Mouse (Mus musculus): ENCODE data around the gene Ugt1a8. TPM values are rescaled to one million over a fixed set of nuclear protein-coding genes. Genes with fewer than 3 reads are reported as not detected.
"Not testable (repeated sequence)": the region's sequence is repeated elsewhere in the genome, so short reads cannot be mapped to it uniquely, and the experiment has no call there.

The Ugt1a8 gene
- polyA plus RNA-seq, 1 experiment from 2014 or later: not detected

GRCm38 (mm10) chr1:88094270-88094676 lies 6.7 kb downstream of the Ugt1a8 start:
- 82% methylated on average over 3 of the region's 3 CpGs for WGBS
- H3K9ac ChIP-seq (replicated peaks); H3K4me1 ChIP-seq; H3K27ac ChIP-seq (replicated peaks); ATAC-seq (ENCODE audit: low FRiP score, low read depth); H3K36me3 ChIP-seq; H3K4me2 ChIP-seq (replicated peaks); H3K9me3 ChIP-seq; H3K4me3 ChIP-seq; H3K27me3 ChIP-seq: not testable (repeated sequence)

DNA sequence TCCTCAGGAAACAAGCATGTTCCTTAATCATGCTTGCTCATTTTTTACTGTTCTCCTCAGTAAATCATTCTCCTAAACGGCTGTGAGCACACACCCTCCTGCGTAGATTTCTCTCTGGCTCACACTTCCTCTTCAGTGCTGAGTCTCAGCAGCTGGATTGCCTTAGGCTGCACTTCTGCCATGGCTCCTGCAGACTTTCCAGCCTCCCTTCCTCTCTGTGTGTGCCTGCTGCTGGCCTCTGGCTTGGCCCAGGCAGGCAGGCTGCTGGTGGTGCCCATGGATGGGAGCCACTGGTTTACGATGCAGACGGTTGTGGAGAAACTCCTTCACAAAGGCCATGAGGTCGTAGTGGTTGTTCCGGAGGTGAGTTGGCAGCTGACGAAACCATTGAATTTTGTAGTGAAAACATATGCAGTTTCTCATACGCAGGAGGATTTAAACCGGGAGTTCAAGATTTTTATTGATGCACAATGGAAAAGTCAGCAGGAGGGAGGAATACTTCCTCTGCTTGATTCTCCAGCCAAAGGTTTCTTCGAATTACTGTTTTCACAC lies 7.4 kb downstream of the Ugt1a8 start, which contains the start of gene Ugt1a7c:
Ugt1a7c (plus strand) TSS at position 122 of the 552 bp plus-strand sequence.
- H3K4me1 ChIP-seq: no peaks in the 10 kb centered on the region
- no peaks in the 10 kb centered on the region for H3K9me3 ChIP-seq
- H3K36me3 ChIP-seq: no peaks in the 10 kb centered on the region
- no peak within 1 kb of the TSS for H3K4me2 ChIP-seq (replicated peaks)
- no peak for ATAC-seq (ENCODE audit: low FRiP score, low read depth)
- H3K27me3 ChIP-seq: no peaks in the 10 kb centered on the region
- H3K9ac ChIP-seq (replicated peaks): no peak within 1 kb of the TSS; the same call in 1 of the 2 replicates
- H3K4me3 ChIP-seq: no peak within 1 kb of the TSS
- 73% methylated on average over 10 of the region's 10 CpGs for WGBS
- no peak within 1 kb of the TSS for H3K27ac ChIP-seq (replicated peaks)

DNA sequence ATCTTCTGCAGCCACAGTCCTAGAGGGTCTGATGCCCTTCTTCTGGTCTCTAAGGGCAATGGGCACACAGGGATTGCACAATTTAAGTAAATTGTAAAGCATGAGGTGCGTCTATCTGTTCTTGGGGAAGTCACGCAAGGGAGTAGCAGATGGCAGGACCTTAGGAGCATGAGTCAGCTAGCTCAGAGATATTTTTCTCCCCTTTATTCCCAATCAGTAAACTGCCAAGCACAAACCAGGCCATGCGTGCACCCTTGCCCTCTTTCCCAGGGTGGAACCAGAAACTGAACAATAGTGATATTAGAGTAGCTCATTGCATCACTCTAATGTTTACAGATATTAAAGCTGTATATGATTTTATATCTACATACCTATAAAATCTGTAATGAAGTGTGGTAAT lies 10.9 kb downstream of the Ugt1a8 start:
- H3K27ac ChIP-seq (replicated peaks); H3K4me3 ChIP-seq; H3K36me3 ChIP-seq; H3K9me3 ChIP-seq; H3K4me2 ChIP-seq (replicated peaks); ATAC-seq (ENCODE audit: low FRiP score, low read depth); H3K9ac ChIP-seq (replicated peaks); H3K4me1 ChIP-seq; H3K27me3 ChIP-seq: not testable (repeated sequence)
- WGBS: 87% methylated on average over 3 of the region's 3 CpGs

DNA sequence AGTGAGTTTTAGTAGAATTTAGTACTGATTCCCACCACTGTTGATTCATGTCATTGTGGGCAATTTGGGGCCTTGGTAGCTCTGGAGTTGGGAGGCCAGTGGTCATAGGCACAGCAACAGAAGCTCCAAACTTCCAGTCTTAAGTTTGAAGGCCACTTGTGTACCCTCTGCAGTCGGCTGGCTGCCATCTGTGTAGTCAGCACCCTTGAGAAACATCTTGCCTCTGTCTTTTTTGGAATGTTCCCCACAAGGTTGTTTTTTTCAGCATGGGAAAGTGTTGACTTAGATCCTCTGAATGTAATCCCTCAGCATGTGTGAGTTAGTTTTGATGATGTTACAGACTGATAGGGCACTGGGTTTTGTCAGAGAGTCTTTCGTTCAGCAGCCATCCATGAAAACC lies 12.1 kb downstream of the Ugt1a8 start:
- WGBS: 84% methylated on average over 2 of the region's 2 CpGs

GRCm38 (mm10) chr1:88103019-88103418 lies 15.4 kb downstream of the Ugt1a8 start, which contains the start of gene Ugt1a6b:
TSS of gene Ugt1a6b (plus strand) at chr1:88103252.
- not testable (repeated sequence) for H3K36me3 ChIP-seq; ATAC-seq (ENCODE audit: low FRiP score, low read depth); H3K9me3 ChIP-seq; H3K4me2 ChIP-seq (replicated peaks); H3K27me3 ChIP-seq; H3K4me3 ChIP-seq; H3K27ac ChIP-seq (replicated peaks); H3K4me1 ChIP-seq; H3K9ac ChIP-seq (replicated peaks)
- WGBS: 73% methylated on average over 3 of the region's 3 CpGs

More for the DNA sequence above, 12.1 kb downstream of the Ugt1a8 start:
- H3K9ac ChIP-seq (replicated peaks); H3K9me3 ChIP-seq; H3K27ac ChIP-seq (replicated peaks); H3K27me3 ChIP-seq; H3K4me2 ChIP-seq (replicated peaks); ATAC-seq (ENCODE audit: low FRiP score, low read depth); H3K4me3 ChIP-seq; H3K36me3 ChIP-seq; H3K4me1 ChIP-seq: not testable (repeated sequence)

- ATAC-seq (ENCODE audit: low FRiP score, low read depth); H3K4me3 ChIP-seq; H3K4me2 ChIP-seq (replicated peaks); H3K4me1 ChIP-seq; H3K27ac ChIP-seq (replicated peaks); H3K9ac ChIP-seq (replicated peaks); H3K9me3 ChIP-seq; H3K36me3 ChIP-seq; H3K27me3 ChIP-seq: not testable (repeated sequence)
- 89% methylated on average over 5 of the region's 5 CpGs for WGBS
Observed at GRCm38 (mm10) chr1:88103697-88104468, 16.3 kb downstream of the Ugt1a8 start.

DNA sequence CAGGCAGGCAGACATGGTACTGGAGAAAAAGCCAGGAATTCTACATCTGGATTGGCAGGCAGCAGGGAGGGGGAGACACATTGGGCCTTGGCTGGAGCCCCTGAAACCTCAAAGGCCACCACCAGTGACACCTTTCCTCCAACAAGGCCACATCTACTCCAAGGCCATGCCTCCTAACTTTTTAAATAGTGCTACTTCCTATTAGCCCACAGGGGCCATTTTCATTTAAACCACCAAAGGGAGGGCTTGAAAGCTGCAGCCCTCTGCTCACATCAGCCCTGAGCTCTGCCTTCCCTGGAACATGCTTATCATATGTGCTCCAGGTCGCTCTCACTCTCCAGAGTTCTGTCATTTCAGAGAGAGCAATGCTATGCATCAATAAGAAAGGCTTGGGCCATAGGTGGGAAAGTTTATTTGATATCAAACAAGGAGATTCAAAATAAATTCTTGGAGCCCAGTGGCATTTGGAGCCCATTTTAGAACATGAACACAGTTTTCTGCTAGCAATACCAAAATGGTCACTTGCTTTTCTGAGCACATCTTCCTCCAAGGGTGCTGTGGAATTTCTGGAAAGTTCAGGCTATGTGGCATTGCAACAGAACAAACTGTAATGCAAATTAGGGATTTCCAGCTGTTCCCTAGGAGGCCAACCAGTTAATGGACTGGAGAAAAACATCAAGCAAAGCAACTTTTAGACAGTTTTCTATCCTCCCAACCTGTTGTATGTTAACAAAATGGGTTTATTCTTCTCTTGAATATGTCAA lies 17.2 kb downstream of the Ugt1a8 start:
- Histone ChIP-seq H3K36me3 (no peaks in the 10 kb centered on the region), H3K4me3 (no peak overlapping the region), H3K27me3 (no peaks in the 10 kb centered on the region), H3K9me3 (no peaks in the 10 kb centered on the region), H3K9ac (replicated peaks) (no peak overlapping the region), H3K4me2 (replicated peaks) (no peak overlapping the region), H3K4me1 (no peaks in the 10 kb centered on the region), H3K27ac (replicated peaks) (no peak overlapping the region)
- WGBS: 96% methylated on average over 1 of the region's 1 CpGs
- no peak for ATAC-seq (ENCODE audit: low FRiP score, low read depth)

GRCm38 (mm10) chr1:88105656-88106055 lies 18.0 kb downstream of the Ugt1a8 start:
- WGBS: 67% methylated on average over 2 of the region's 2 CpGs
- H3K4me2 ChIP-seq (replicated peaks): no peak overlapping the region
- H3K27ac ChIP-seq (replicated peaks): no peak overlapping the region
- no peak for ATAC-seq (ENCODE audit: low FRiP score, low read depth)
- no peaks in the 10 kb centered on the region for H3K4me1 ChIP-seq
- H3K9ac ChIP-seq (replicated peaks): no peak overlapping the region
- no peaks in the 10 kb centered on the region for H3K36me3 ChIP-seq
- H3K9me3 ChIP-seq: no peaks in the 10 kb centered on the region
- no peak overlapping the region for H3K4me3 ChIP-seq
- no peaks in the 10 kb centered on the region for H3K27me3 ChIP-seq

GRCm38 (mm10) chr1:88109027-88109557 lies 21.5 kb downstream of the Ugt1a8 start:
- not testable (repeated sequence) for H3K4me2 ChIP-seq (replicated peaks); H3K27ac ChIP-seq (replicated peaks); H3K27me3 ChIP-seq; H3K36me3 ChIP-seq; H3K9me3 ChIP-seq; H3K4me1 ChIP-seq; H3K9ac ChIP-seq (replicated peaks); H3K4me3 ChIP-seq; ATAC-seq (ENCODE audit: low FRiP score, low read depth)
- 90% methylated on average over 2 of the region's 2 CpGs for WGBS

- H3K27ac ChIP-seq (replicated peaks); H3K4me2 ChIP-seq (replicated peaks); H3K36me3 ChIP-seq; ATAC-seq (ENCODE audit: low FRiP score, low read depth); H3K4me3 ChIP-seq; H3K27me3 ChIP-seq; H3K9me3 ChIP-seq; H3K4me1 ChIP-seq; H3K9ac ChIP-seq (replicated peaks): not testable (repeated sequence)
- 87% methylated on average over 2 of the region's 2 CpGs for WGBS
Observed at GRCm38 (mm10) chr1:88109604-88110003, 22.0 kb downstream of the Ugt1a8 start.

- H3K4me2 ChIP-seq (replicated peaks); H3K9me3 ChIP-seq; H3K27ac ChIP-seq (replicated peaks); H3K4me3 ChIP-seq; H3K36me3 ChIP-seq; H3K9ac ChIP-seq (replicated peaks); H3K27me3 ChIP-seq; H3K4me1 ChIP-seq; ATAC-seq (ENCODE audit: low FRiP score, low read depth): not testable (repeated sequence)
- 94% methylated on average over 6 of the region's 6 CpGs for WGBS
Observed at GRCm38 (mm10) chr1:88112769-88113168, 25.2 kb downstream of the Ugt1a8 start.

DNA sequence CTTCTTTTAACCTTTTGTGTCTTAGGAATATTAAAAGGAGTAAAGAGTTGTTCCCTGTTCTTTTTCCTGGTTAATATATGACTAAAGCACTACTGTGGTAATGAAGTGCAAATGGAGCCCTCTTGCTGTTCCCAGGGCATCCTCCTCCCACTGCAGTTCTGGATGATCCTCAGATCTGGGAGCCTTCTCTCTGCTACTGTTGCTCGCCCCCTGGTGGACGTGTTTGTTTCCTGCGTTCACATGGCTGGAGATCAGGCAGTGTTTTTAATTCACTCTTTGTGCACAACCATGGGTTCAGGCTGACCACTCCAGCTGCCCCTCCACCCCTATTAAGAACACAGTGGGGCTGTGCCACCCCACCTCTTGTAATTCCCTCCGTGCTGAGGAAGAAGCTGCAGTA lies 32.9 kb downstream of the Ugt1a8 start:
- not testable (repeated sequence) for H3K27ac ChIP-seq (replicated peaks); H3K9ac ChIP-seq (replicated peaks); H3K4me3 ChIP-seq; H3K36me3 ChIP-seq; H3K27me3 ChIP-seq; H3K4me2 ChIP-seq (replicated peaks); H3K9me3 ChIP-seq; ATAC-seq (ENCODE audit: low FRiP score, low read depth); H3K4me1 ChIP-seq
- WGBS: 21% methylated on average over 4 of the region's 4 CpGs
